Mouse (Mus musculus) ES-E14 (cell line): ENCODE measurements around the gene Rpl6. TPM values are rescaled to one million over a fixed set of nuclear protein-coding genes. Genes with fewer than 3 reads are reported as not detected.
A peak's percentile ranks its signal among the peaks of the same experiment; 100 is the strongest.
"Not testable (repeated sequence)": the region's sequence is repeated elsewhere in the genome, so short reads cannot be mapped to it uniquely, and the experiment has no call there.

ENCODE experiments used
- DNase-seq: peaks from one replicate; pipeline ENCODE4 v3.0.0-alpha.2; 2013; ENCODE audit warnings: low read depth, low spot score
- H3K27ac ChIP-seq: 2 replicates; pipeline ENCODE4 v1.5.1; 2012; ENCODE audit warnings: low read depth, mild to moderate bottlenecking, low read length, moderate library complexity, mixed read lengths; ENCODE audit not compliant: poor library complexity, insufficient read depth, severe bottlenecking
- H3K36me3 ChIP-seq: 2 replicates; pipeline ENCODE4 v1.6.1; 2012; ENCODE audit warnings: mild to moderate bottlenecking, low read length, moderate library complexity, mixed read lengths; ENCODE audit not compliant: control insufficient read depth, poor library complexity, insufficient read depth, severe bottlenecking
- H3K4me1 ChIP-seq, 2 experiments: fragments of 150-350 bp in 1 of 2; sonication (generic) in 1 of 2; 2 replicates each; pipeline ENCODE4 v1.6.1; 2012; ENCODE audit warnings: low read length in 2 of 2, mild to moderate bottlenecking in 1 of 2, mixed read lengths in 1 of 2; ENCODE audit not compliant: control insufficient read depth in 2 of 2, insufficient read depth in 2 of 2, poor library complexity in 1 of 2
- H3K4me3 ChIP-seq, 2 experiments: fragments of 150-350 bp in 1 of 2; sonication (generic) in 1 of 2; 2 replicates each; pipeline ENCODE4 v1.5.1; 2012; ENCODE audit warnings: low read length in 2 of 2, low read depth in 1 of 2, mild to moderate bottlenecking in 1 of 2, mixed read lengths in 1 of 2; ENCODE audit not compliant: insufficient read depth in 1 of 2, poor library complexity in 1 of 2, severe bottlenecking in 1 of 2
- H3K9ac ChIP-seq: 2 replicates; pipeline ENCODE4 v1.6.1; 2012; ENCODE audit warnings: low read depth, mild to moderate bottlenecking, low read length, mixed read lengths; ENCODE audit not compliant: poor library complexity, insufficient read depth, severe bottlenecking
- H3K9me3 ChIP-seq: fragments of 150-350 bp; sonication (generic); 2 replicates; pipeline ENCODE4 v1.6.1; 2012; ENCODE audit warnings: low read depth, mild to moderate bottlenecking, low read length; ENCODE audit not compliant: control insufficient read depth, insufficient read depth
- CHD2 ChIP-seq: IDR thresholded peaks from 2 replicates; pipeline ENCODE4 v1.6.1; 2014; ENCODE audit warnings: mild to moderate bottlenecking, low read depth, low read length, inconsistent platforms
- HCFC1 ChIP-seq: IDR thresholded peaks from 2 replicates; pipeline ENCODE4 v1.6.1; 2012; ENCODE audit warnings: low read length, inconsistent platforms, borderline replicate concordance; ENCODE audit not compliant: insufficient read depth
- MAFK ChIP-seq: IDR thresholded peaks from 2 replicates; pipeline ENCODE4 v1.6.1; 2014; ENCODE audit warnings: mild to moderate bottlenecking, low read depth, low read length, inconsistent platforms; ENCODE audit not compliant: insufficient read depth
- ZC3H11A ChIP-seq: IDR thresholded peaks from 2 replicates; pipeline ENCODE4 v1.6.1; 2012; ENCODE audit warnings: low read depth, mild to moderate bottlenecking, inconsistent platforms, low read length, borderline replicate concordance
- ZNF384 ChIP-seq: IDR thresholded peaks from 2 replicates; pipeline ENCODE4 v1.6.1; 2012; ENCODE audit warnings: low read depth, low read length, inconsistent platforms
- in situ Hi-C, 2 experiments: fragments of 600-800 bp; cut with MboI; formaldehyde crosslinking; loops; one replicate each; pipeline ENCODE4 v1.15.1; 2025; ENCODE audit warnings: low sequenced_read_pairs in 2 of 2, inconsistent platforms in 1 of 2; ENCODE audit not compliant: unreplicated experiment in 2 of 2
- total RNA-seq: library from RNA; depleted of rRNA; stranded (reverse); fragments of 300-350 nt; gene quantifications from 2 replicates; pipeline ENCODE4 v1.2.3, GENCODE M21; 2012

The Rpl6 gene
- total RNA-seq, 1 experiment = 2,169 TPM

DNA sequence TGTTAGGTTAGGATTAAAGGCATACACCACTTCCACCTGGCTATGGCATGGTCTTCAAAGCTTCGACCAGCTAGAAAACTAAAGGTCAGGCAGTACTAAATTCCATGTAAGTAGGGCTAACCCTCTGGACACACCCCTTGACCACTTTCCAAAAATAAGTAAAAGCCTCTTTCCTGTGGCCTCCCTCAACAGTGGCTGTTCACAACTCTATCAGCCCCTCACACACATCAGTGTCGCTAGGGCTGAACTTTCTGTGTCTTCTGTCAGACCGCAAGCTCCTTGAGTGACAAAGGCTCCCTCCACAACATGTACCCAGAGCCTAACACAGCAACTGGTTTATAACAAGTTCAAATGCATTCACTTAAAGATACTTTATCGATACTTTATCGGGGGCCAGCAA, 5.9 kb upstream of the Rpl6 start:
- DNase-seq = no peak
- no peaks in the 10 kb centered on the region for H3K36me3 ChIP-seq

DNA sequence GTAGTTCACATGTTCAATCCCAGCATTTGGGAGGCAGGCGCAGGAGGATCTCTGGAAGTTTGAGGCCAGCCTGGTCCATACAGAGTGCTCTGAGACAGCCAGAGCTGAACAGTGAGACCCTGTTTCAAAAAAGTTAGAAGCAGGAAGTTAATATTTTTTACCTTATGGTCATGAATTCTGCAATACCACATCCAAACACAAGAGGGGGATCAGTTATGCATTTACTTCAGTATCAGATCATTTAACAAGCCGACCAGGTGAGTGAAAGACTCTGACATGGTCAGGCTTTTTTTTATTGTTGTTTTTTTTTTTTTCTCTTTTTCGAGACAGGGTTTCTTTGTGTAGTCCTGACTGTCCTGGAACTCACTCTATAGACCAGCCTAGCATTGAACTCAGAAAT, 2.5 kb upstream of the Rpl6 start:
- no peaks in the 10 kb centered on the region for H3K4me1 ChIP-seq
- DNase-seq = no peak
- peaks cover 20% of the 10 kb centered on the region for H3K36me3 ChIP-seq
- H3K9ac ChIP-seq = no peak overlapping the region
- H3K4me3 ChIP-seq = no peak overlapping the region
- H3K27ac ChIP-seq = no peak overlapping the region
- 0 out of 2 replicates have a peak, but pooled peaks have one; percentile 41 for TF ChIP-seq ZNF384
- TF ChIP-seq ZC3H11A = no peak
- H3K9me3 ChIP-seq = no peaks in the 10 kb centered on the region
- in situ Hi-C loops = no loop called here

More for the DNA sequence above, 5.9 kb upstream of the Rpl6 start:
- H3K4me3 ChIP-seq = no peak overlapping the region
- no peaks in the 10 kb centered on the region for H3K9me3 ChIP-seq
- no peak overlapping the region for H3K27ac ChIP-seq
- in situ Hi-C loops = no loop called here
- TF ChIP-seq CHD2 (no peak), MAFK (no peak), ZC3H11A (no peak), ZNF384 (no peak), HCFC1 (no peak)
- no peaks in the 10 kb centered on the region for H3K4me1 ChIP-seq
- H3K9ac ChIP-seq = no peak overlapping the region

DNA sequence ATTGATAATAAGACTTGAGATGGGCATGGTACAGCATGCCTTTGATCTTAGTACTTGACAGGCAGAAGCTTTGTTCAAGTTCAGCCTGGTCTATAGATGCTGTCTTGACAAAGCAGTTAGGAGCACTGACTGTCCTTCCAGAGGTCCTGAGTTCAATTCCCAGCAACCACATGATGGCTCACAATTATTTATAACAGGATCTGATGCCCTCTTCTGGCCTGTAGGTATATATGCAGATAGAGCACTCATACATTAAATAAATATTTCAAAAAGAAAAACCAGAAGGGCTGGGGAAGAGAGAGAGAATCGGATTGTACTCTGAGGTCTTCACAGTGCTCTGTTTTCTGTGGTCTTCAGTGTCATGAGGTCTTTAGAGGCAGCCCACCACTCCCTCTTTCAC, 1.8 kb upstream of the Rpl6 start:
- no peaks in the 10 kb centered on the region for H3K4me1 ChIP-seq
- DNase-seq = no peak
- H3K9ac ChIP-seq = no peak overlapping the region
- no peak overlapping the region for H3K4me3 ChIP-seq
- no peak for TF ChIP-seq ZNF384
- peaks cover 26% of the 10 kb centered on the region for H3K36me3 ChIP-seq
- no peaks in the 10 kb centered on the region for H3K9me3 ChIP-seq
- in situ Hi-C loops = no loop called here
- no peak overlapping the region for H3K27ac ChIP-seq

DNA sequence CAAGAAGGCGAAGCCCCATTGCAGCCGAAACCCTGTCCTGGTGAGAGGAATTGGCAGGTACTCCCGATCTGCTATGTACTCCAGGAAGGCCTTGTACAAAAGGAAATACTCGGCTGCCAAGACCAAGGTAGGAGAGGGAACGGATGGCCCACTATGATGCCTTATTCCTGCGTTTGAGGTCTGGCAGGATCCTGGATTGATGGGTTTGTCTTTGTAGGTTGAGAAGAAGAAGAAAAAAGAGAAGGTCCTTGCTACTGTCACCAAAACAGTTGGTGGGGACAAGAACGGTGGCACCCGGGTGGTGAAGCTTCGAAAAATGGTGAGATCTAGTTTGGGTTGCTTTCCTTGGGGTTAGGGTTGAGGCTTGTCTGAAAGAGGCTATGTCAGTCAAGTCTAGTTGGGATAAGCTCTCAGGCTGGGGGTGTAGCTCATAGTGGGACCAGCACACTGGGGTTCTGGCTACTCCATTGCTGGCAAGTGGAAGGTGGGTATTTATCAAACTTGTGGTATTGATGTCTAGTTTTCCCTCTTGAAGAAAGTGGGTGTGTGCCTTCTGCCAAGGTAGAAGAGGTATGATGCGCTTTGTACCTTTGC, 1.4 kb downstream of the Rpl6 start:
- H3K27ac ChIP-seq, in situ Hi-C loops, H3K9me3 ChIP-seq, H3K4me1 ChIP-seq, DNase-seq: not testable (repeated sequence)
- Histone ChIP-seq H3K4me3 (peak overlapping the region; percentile 85 to 98), H3K9ac (peak overlapping the region; percentile 97), H3K36me3 (peaks cover 47% of the 10 kb centered on the region)

DNA sequence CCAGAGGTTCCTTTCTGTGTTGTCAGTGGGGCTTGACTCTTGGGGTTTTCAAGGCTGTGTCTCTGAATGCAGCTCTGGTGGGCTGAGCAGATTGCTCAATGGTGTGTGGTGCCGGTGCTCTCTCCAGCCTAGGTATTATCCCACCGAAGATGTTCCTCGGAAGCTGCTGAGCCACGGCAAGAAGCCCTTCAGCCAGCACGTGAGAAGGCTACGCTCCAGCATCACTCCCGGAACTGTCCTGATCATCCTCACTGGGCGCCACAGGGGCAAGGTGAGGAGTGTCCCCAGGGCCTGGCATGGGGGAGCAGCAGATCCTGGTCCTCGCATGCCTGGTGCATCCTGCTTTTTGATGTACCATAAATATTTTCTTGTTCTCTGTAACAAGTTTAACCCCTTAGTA, 2.3 kb downstream of the Rpl6 start:
- in situ Hi-C loops = no loop called here
- H3K4me3 ChIP-seq = peak overlapping the region; percentile 85 to 98
- H3K9me3 ChIP-seq = no peaks in the 10 kb centered on the region
- H3K4me1 ChIP-seq = 0 out of 4 replicates have a peak, but pooled peaks cover 0 to 2% of the 10 kb centered on the region in 2 experiments
- TF ChIP-seq HCFC1 (no peak), ZNF384 (no peak), ZC3H11A (no peak), MAFK (no peak), CHD2 (no peak)
- no peak for DNase-seq
- no peak overlapping the region for H3K27ac ChIP-seq
- H3K36me3 ChIP-seq = peaks cover 56% of the 10 kb centered on the region
- peak overlapping the region; percentile 97 for H3K9ac ChIP-seq
